Mouse (Mus musculus): ENCODE results near the gene Kir3dl1.
"Not testable (repeated sequence)": the region's sequence is repeated elsewhere in the genome, so short reads cannot be mapped to it uniquely, and the experiment has no call there.

- TF ChIP-seq CTCF (IDR thresholded peaks at IDR 0.05; ENCODE audit: low read depth); EP300 (optimal IDR thresholded peaks at IDR 0.05): not testable (repeated sequence)
Measured at GRCm38 (mm10) chrX:136569094-136569493, 51.3 kb downstream of the Kir3dl1 start.
